Mouse (Mus musculus) embryonic fibroblast, embryonic 13.5 days (primary cell): ENCODE measurements around the gene Lyrm4. TPM values are rescaled to one million over a fixed set of nuclear protein-coding genes. Genes with fewer than 3 reads are reported as not detected.
A peak's percentile ranks its signal among the peaks of the same experiment; 100 is the strongest.

Experiments used
- H3K27ac ChIP-seq: 2 replicates; pipeline ENCODE4 v1.5.1; 2012; ENCODE audit warnings: low read length, control low read depth, inconsistent platforms; ENCODE audit not compliant: insufficient read depth
- H3K4me1 ChIP-seq: 2 replicates; pipeline ENCODE4 v1.6.1; 2011; ENCODE audit warnings: low read length; ENCODE audit not compliant: control insufficient read depth, insufficient read depth
- H3K4me3 ChIP-seq: 2 replicates; pipeline ENCODE4 v1.5.1; 2011; ENCODE audit warnings: mild to moderate bottlenecking, control low read depth, low read length; ENCODE audit not compliant: insufficient read depth
- CTCF ChIP-seq: IDR thresholded peaks from 2 replicates; pipeline ENCODE4 v1.5.1; 2011; ENCODE audit warnings: mild to moderate bottlenecking, control low read depth, low read length, moderate library complexity, borderline replicate concordance; ENCODE audit not compliant: insufficient read depth
- POLR2A ChIP-seq: IDR thresholded peaks from 2 replicates; pipeline ENCODE4 v1.6.1; 2011; ENCODE audit warnings: low read depth, mild to moderate bottlenecking, control low read depth, low read length, moderate library complexity
- polyA plus RNA-seq: library from polyadenylated mRNA; stranded (reverse); fragments of >200 nt; gene quantifications from 2 replicates; pipeline ENCODE4 v1.2.4, GENCODE M21; 2011; ENCODE audit warnings: low read depth; ENCODE audit not compliant: missing spikeins, insufficient read length

Gene Lyrm4
- polyA plus RNA-seq, 1 experiment, result 8.2 TPM

GRCm38 (mm10) chr13:35968719-35969430, 148.5 kb downstream of the Lyrm4 start:
- H3K4me3 ChIP-seq, result peak overlapping the region; percentile 52
- H3K27ac ChIP-seq, result no peak overlapping the region
- no peaks in the 10 kb centered on the region for H3K4me1 ChIP-seq
- TF ChIP-seq CTCF (no peak), POLR2A (no peak)

GRCm38 (mm10) chr13:35968131-35968718, 149.1 kb downstream of the Lyrm4 start:
- peak overlapping the region; percentile 52 for H3K4me3 ChIP-seq
- no peaks in the 10 kb centered on the region for H3K4me1 ChIP-seq
- no peak overlapping the region for H3K27ac ChIP-seq
- TF ChIP-seq POLR2A (no peak), CTCF (no peak)

- Histone ChIP-seq H3K4me1 (no peaks in the 10 kb centered on the region), H3K27ac (no peak overlapping the region)
Measured at GRCm38 (mm10) chr13:35967690-35968089, 149.6 kb downstream of the Lyrm4 start.

GRCm38 (mm10) chr13:35963583-35963982, 153.7 kb downstream of the Lyrm4 start:
- no peak overlapping the region for H3K27ac ChIP-seq
- no peak overlapping the region for H3K4me3 ChIP-seq
- H3K4me1 ChIP-seq, result no peaks in the 10 kb centered on the region
- no peak for TF ChIP-seq POLR2A
- TF ChIP-seq CTCF, result no peak

More at GRCm38 (mm10) chr13:35967690-35968089, 149.6 kb downstream of the Lyrm4 start:
- peak overlapping the region; percentile 52 for H3K4me3 ChIP-seq
- TF ChIP-seq CTCF (no peak), POLR2A (no peak)

GRCm38 (mm10) chr13:35959391-35960067, 157.8 kb downstream of the Lyrm4 start:
- H3K27ac ChIP-seq, result no peak overlapping the region
- no peaks in the 10 kb centered on the region for H3K4me1 ChIP-seq
- H3K4me3 ChIP-seq, result no peak overlapping the region
- TF ChIP-seq CTCF, result no peak

- Histone ChIP-seq H3K4me1 (no peaks in the 10 kb centered on the region), H3K4me3 (no peak within 1 kb of the TSS), H3K27ac (no peak within 1 kb of the TSS)
- TF ChIP-seq CTCF, result no peak
- TF ChIP-seq POLR2A, result no peak
Measured at GRCm38 (mm10) chr13:35958539-35958938, 158.8 kb downstream of the Lyrm4 start, which contains the start of gene Ppp1r3g. Gene Ppp1r3g, plus strand, starts transcription at chr13:35958839.

- no peak overlapping the region for H3K4me3 ChIP-seq
- H3K27ac ChIP-seq, result no peak overlapping the region
- H3K4me1 ChIP-seq, result no peaks in the 10 kb centered on the region
- no peak for TF ChIP-seq POLR2A
- TF ChIP-seq CTCF, result no peak
Measured at GRCm38 (mm10) chr13:35949814-35950455, 167.4 kb downstream of the Lyrm4 start.

GRCm38 (mm10) chr13:35947354-35948000, 169.8 kb downstream of the Lyrm4 start:
- Histone ChIP-seq H3K27ac (no peak overlapping the region), H3K4me1 (no peaks in the 10 kb centered on the region), H3K4me3 (no peak overlapping the region)
- no peak for TF ChIP-seq POLR2A
- peak; percentile 70; the same call in 1 of the 2 replicates for TF ChIP-seq CTCF

- H3K27ac ChIP-seq, result no peak overlapping the region
- TF ChIP-seq POLR2A, result no peak
- TF ChIP-seq CTCF, result no peak
- no peaks in the 10 kb centered on the region for H3K4me1 ChIP-seq
- no peak overlapping the region for H3K4me3 ChIP-seq
Measured at GRCm38 (mm10) chr13:35946659-35947353, 170.5 kb downstream of the Lyrm4 start.
